Mouse (Mus musculus): ENCODE measurements around the gene Retreg1.

DNA sequence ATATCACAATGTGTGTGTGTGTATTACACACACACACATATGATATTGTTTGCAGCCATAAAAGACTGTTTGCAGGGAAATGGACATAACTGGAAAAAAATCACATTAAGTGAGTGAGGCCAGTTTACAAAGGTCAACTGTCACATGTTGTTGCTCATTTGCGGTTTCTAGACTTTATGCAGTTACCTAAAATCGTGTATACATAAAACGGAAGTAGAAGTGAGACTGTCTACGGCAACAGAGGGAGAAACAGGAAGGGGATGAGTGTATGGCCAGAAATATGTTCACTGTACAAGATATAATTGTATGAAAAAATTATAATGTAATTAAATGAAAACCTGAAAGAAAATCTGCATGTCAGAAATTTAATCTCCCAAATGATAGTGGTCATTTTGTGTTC is 53.8 kb downstream of the Retreg1 start:
- TF ChIP-seq CHD2 (IDR thresholded peaks at IDR 0.05; ENCODE audit: low read depth, low read length) = no peak
- no peak for TF ChIP-seq ZNF384 (IDR thresholded peaks at IDR 0.05; ENCODE audit: low read depth, low read length)
- no peak for TF ChIP-seq ZC3H11A (IDR thresholded peaks at IDR 0.05; ENCODE audit: borderline replicate concordance, low read depth, low read length)
